Mouse (Mus musculus) CH12.LX (cell line): ENCODE measurements around the gene Phactr1. TPM values are rescaled to one million over a fixed set of nuclear protein-coding genes. Genes with fewer than 3 reads are reported as not detected.
"Not testable (repeated sequence)": the region's sequence is repeated elsewhere in the genome, so short reads cannot be mapped to it uniquely, and the experiment has no call there.

Experiments
- DNase-seq: peaks from one replicate; pipeline ENCODE4 v3.0.0-alpha.2; 2013; ENCODE audit errors: extremely low read depth
- H3K27ac ChIP-seq: 2 replicates; pipeline ENCODE4 v1.5.1; 2012; ENCODE audit warnings: low read depth, mild to moderate bottlenecking, control low read depth, moderate library complexity; ENCODE audit not compliant: insufficient read depth
- H3K27me3 ChIP-seq: replicated peaks from 2 replicates; pipeline ENCODE3; 2012; ENCODE audit warnings: inconsistent platforms
- H3K36me3 ChIP-seq, 2 experiments: replicated peaks in 1 of 2; 2 replicates each; pipeline versions ENCODE3 to v1.6.1; 2012; ENCODE audit warnings: inconsistent platforms in 1 of 2, low read length in 1 of 2, mild to moderate bottlenecking in 1 of 2, mixed read lengths in 1 of 2, moderate library complexity in 1 of 2; ENCODE audit not compliant: control insufficient read depth in 1 of 2, insufficient read depth in 1 of 2
- H3K4me1 ChIP-seq, 2 experiments: 2 replicates each; pipeline ENCODE4 v1.6.1; 2012; ENCODE audit warnings: inconsistent platforms in 1 of 2, moderate library complexity in 1 of 2; ENCODE audit not compliant: insufficient read depth in 2 of 2, control insufficient read depth in 1 of 2
- H3K4me2 ChIP-seq: 2 replicates; pipeline ENCODE4 v1.6.1; 2012; ENCODE audit warnings: low read depth, mild to moderate bottlenecking, control low read depth; ENCODE audit not compliant: poor library complexity, insufficient read depth, severe bottlenecking
- H3K4me3 ChIP-seq, 3 experiments: fragments of 150-350 bp in 1 of 3; sonication (generic) in 1 of 3; replicated peaks in 1 of 3; 2 replicates each; pipeline versions ENCODE3 to v1.5.1; 2011 to 2012; ENCODE audit warnings: low read depth in 2 of 3, low read length in 2 of 3, mild to moderate bottlenecking in 2 of 3, moderate library complexity in 2 of 3, control low read depth in 1 of 3, improper control_type of control experiment in 1 of 3, inconsistent platforms in 1 of 3, mixed read lengths in 1 of 3; ENCODE audit not compliant: poor library complexity in 1 of 3
- H3K79me2 ChIP-seq: replicated peaks from 2 replicates; pipeline ENCODE4 v1.6.1; 2012; ENCODE audit warnings: mild to moderate bottlenecking, moderate library complexity; ENCODE audit not compliant: control insufficient read depth, poor library complexity, insufficient read depth, severe bottlenecking; ENCODE audit errors: extremely low read depth
- H3K9ac ChIP-seq: 2 replicates; pipeline ENCODE4 v1.6.1; 2012; ENCODE audit warnings: low read depth, mild to moderate bottlenecking, control low read depth, moderate library complexity; ENCODE audit not compliant: insufficient read depth
- H3K9me3 ChIP-seq: replicated peaks from 2 replicates; pipeline ENCODE3; 2012; ENCODE audit warnings: low read length, inconsistent platforms, mixed read lengths
- BHLHE40 ChIP-seq: IDR thresholded peaks from 2 replicates; pipeline ENCODE4 v1.6.1; 2011; ENCODE audit warnings: mild to moderate bottlenecking, low read depth, low read length, improper control_type of control experiment
- CHD1 ChIP-seq: IDR thresholded peaks from 2 replicates; pipeline ENCODE4 v1.6.1; 2012; ENCODE audit warnings: low read depth, low read length, improper control_type of control experiment, inconsistent platforms
- CHD2 ChIP-seq: IDR thresholded peaks from 2 replicates; pipeline ENCODE4 v1.6.1; 2011; ENCODE audit warnings: low read length, improper control_type of control experiment
- CTCF ChIP-seq, 2 experiments: IDR thresholded peaks in 1 of 2; conservative IDR thresholded peaks in 1 of 2; 2 replicates each; pipeline ENCODE4 v1.5.1; 2011 to 2012; ENCODE audit warnings: low read depth in 2 of 2, low read length in 2 of 2, improper control_type of control experiment in 1 of 2, inconsistent platforms in 1 of 2, mild to moderate bottlenecking in 1 of 2, moderate library complexity in 1 of 2
- E2F4 ChIP-seq: IDR thresholded peaks from 2 replicates; pipeline ENCODE4 v1.6.1; 2011; ENCODE audit warnings: low read depth, low read length, improper control_type of control experiment; ENCODE audit not compliant: insufficient replicate concordance
- EP300 ChIP-seq: IDR thresholded peaks from 2 replicates; pipeline ENCODE4 v1.6.1; 2011; ENCODE audit warnings: low read length, improper control_type of control experiment
- ETS1 ChIP-seq: conservative IDR thresholded peaks from 2 replicates; pipeline ENCODE4 v1.6.1; 2012; ENCODE audit warnings: low read depth, mild to moderate bottlenecking, inconsistent platforms, low read length, improper control_type of control experiment, moderate library complexity
- GABPA ChIP-seq: IDR thresholded peaks from 2 replicates; pipeline ENCODE4 v1.6.1; 2012; ENCODE audit warnings: low read depth, low read length, improper control_type of control experiment, inconsistent platforms; ENCODE audit not compliant: insufficient replicate concordance
- JUN ChIP-seq: IDR thresholded peaks from 2 replicates; pipeline ENCODE4 v1.6.1; 2011; ENCODE audit warnings: low read depth, mild to moderate bottlenecking, low read length, improper control_type of control experiment, moderate library complexity; ENCODE audit not compliant: insufficient read depth
- JUND ChIP-seq: conservative IDR thresholded peaks from 2 replicates; pipeline ENCODE4 v1.6.1; 2011; ENCODE audit warnings: low read depth, low read length, improper control_type of control experiment
- KAT2A ChIP-seq: IDR thresholded peaks from 2 replicates; pipeline ENCODE4 v1.6.1; 2012; ENCODE audit warnings: low read length, improper control_type of control experiment, inconsistent platforms; ENCODE audit not compliant: insufficient replicate concordance
- MAFK ChIP-seq: IDR thresholded peaks from 2 replicates; pipeline ENCODE4 v1.6.1; 2011; ENCODE audit warnings: low read length, improper control_type of control experiment; ENCODE audit not compliant: insufficient replicate concordance
- MAZ ChIP-seq: IDR thresholded peaks from 2 replicates; pipeline ENCODE4 v1.6.1; 2012; ENCODE audit warnings: low read depth, mild to moderate bottlenecking, inconsistent platforms, low read length, improper control_type of control experiment, moderate library complexity
- PAX5 ChIP-seq: IDR thresholded peaks from 2 replicates; pipeline ENCODE4 v1.6.1; 2012; ENCODE audit warnings: low read length, inconsistent platforms, mixed read lengths
- POLR2A ChIP-seq: IDR thresholded peaks from 2 replicates; pipeline ENCODE4 v1.6.1; 2011; ENCODE audit warnings: low read depth, mild to moderate bottlenecking, improper control_type of control experiment, low read length
- SMC3 ChIP-seq: IDR thresholded peaks from 2 replicates; pipeline ENCODE4 v1.6.1; 2011; ENCODE audit warnings: low read depth, low read length, improper control_type of control experiment
- TBP ChIP-seq: conservative IDR thresholded peaks from 2 replicates; pipeline ENCODE4 v1.6.1; 2011; ENCODE audit warnings: low read depth, low read length, improper control_type of control experiment
- USF1 ChIP-seq: IDR thresholded peaks from 2 replicates; pipeline ENCODE4 v1.6.1; 2014; ENCODE audit warnings: low read depth, mild to moderate bottlenecking, inconsistent platforms, low read length, improper control_type of control experiment
- USF2 ChIP-seq: conservative IDR thresholded peaks from 2 replicates; pipeline ENCODE4 v1.6.1; 2011; ENCODE audit warnings: low read depth, low read length, improper control_type of control experiment
- ZNF384 ChIP-seq: IDR thresholded peaks from 2 replicates; pipeline ENCODE4 v1.6.1; 2012; ENCODE audit warnings: low read depth, low read length, improper control_type of control experiment, inconsistent platforms
- dilution Hi-C: fragments of 300-500 bp; cut with MboI; formaldehyde crosslinking; loops from 2 replicates; pipeline ENCODE4 v1.14.3; 2020; ENCODE audit warnings: low sequenced_read_pairs; ENCODE audit not compliant: extremely low pct_unique_long_range_greater_than_20kb, extremely low pct_ligation_motif_present
- in situ Hi-C: fragments of 300-500 bp; cut with MboI; formaldehyde crosslinking; loops from 3 replicates; pipeline ENCODE4 v1.14.3; 2019; ENCODE audit warnings: low sequenced_read_pairs, low pct_ligation_motif_present, low pct_unique_long_range_greater_than_20kb, mixed read lengths
- polyA plus RNA-seq: library from polyadenylated mRNA; unstranded; fragments of >175 nt; gene quantifications from 2 replicates; pipeline ENCODE4 v1.2.1, GENCODE M21; 2012; ENCODE audit warnings: low read depth; ENCODE audit not compliant: insufficient read length
- total RNA-seq, 2 experiments: library from RNA; depleted of rRNA; stranded (reverse); fragments of 300-350 nt in 1 of 2; fragments of >200 nt in 1 of 2; gene quantifications; 2 replicates each; pipeline ENCODE4 v1.2.3; 2012 to 2014

Gene Phactr1
- total and polyA plus RNA-seq, 3 experiments, result 2.0 to 6.1 (median 3.1) TPM

DNA sequence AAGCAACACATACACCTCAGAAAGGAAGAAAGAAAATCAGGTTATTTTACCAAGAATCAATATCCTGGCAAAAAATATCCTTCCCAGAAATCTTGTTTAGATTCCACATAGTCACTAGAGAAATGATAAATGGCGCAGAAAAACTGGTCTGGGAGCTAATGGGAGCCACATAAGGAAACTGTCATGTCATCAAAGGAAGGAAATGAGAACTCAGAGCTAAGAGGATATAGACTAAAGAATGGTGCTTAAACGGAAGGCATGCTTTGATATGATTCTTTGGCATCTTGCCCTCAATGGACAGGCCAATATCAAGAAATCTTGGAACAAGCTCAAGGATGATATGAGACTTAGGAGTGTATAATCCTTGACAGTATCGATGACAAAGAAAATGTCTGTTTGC is 263.7 kb downstream of the Phactr1 start:
- Histone ChIP-seq H3K4me1 (no peaks in the 10 kb centered on the region; a peak in 1 of 4 replicates), H3K9me3 (no peaks in the 10 kb centered on the region), H3K9ac (no peak overlapping the region), H3K4me3 (no peak overlapping the region), H3K27ac (no peak overlapping the region), H3K79me2 (no peaks in the 10 kb centered on the region), H3K27me3 (no peaks in the 10 kb centered on the region), H3K4me2 (no peak overlapping the region)
- in situ Hi-C loops, result no loop called here
- DNase-seq, result no peak
- dilution Hi-C loops, result no loop called here
- TF ChIP-seq CHD2 (no peak), TBP (no peak), POLR2A (no peak), ETS1 (no peak), CTCF (conservative IDR thresholded peaks at IDR 0.05 in 1 of 2, IDR thresholded peaks at IDR 0.05 in 1 of 2; ENCODE audit: low read depth in 2 of 2, low read length in 2 of 2) (no peak), USF1 (no peak), EP300 (no peak), JUN (no peak), SMC3 (no peak), BHLHE40 (no peak), PAX5 (no peak), CHD1 (no peak), JUND (no peak), GABPA (no peak), MAZ (no peak), KAT2A (no peak), MAFK (no peak), USF2 (no peak), E2F4 (no peak), ZNF384 (no peak)
- TF ChIP-seq, all 38 proteins: peak for 0
- H3K36me3 ChIP-seq, result no peaks in the 10 kb centered on the region

DNA sequence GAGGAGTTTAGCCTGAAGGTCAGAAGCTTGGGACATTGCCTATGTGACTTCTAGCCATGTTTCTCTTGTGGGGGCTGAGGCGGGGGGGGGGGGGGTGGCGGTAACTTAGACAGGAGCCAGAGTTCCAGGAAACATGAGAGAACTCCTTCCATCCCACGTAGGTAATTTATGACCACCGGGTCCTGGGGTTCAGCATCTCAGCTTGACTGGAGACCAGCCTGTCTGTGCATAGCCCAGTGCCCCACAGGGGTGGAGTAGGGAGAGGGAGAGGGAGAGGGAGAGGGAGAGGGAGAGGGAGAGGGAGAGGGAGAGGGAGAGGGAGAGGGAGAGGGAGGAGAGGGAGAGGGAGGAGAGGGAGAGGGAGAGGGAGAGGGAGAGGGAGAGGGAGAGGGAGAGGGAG is 264.8 kb downstream of the Phactr1 start:
- H3K27me3 ChIP-seq, H3K27ac ChIP-seq, H3K4me2 ChIP-seq, dilution Hi-C loops, H3K36me3 ChIP-seq, H3K79me2 ChIP-seq, H3K9me3 ChIP-seq, in situ Hi-C loops, H3K4me1 ChIP-seq, DNase-seq, H3K9ac ChIP-seq, H3K4me3 ChIP-seq: not testable (repeated sequence)
